ENCODE assay signal across 8 mouse cellular contexts in the genomic region with DNA sequence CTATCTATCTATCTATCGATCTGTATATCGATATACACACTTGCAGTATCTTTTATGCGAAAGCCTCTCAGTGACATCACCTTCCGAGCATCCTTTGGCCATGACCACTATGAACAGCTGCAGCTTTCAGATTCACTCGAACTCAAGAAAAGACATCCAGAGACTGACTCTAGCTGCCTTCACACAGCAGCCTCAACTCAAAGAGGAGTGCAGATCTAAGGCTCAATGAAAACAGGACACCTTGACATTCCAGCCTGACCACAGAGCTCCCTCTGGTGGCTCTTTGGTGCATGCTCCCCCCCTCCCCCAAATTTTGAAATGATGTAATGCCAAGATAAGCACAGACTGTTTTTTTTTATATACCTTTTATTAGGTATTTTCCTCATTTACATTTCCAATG.
A peak's percentile ranks its signal among the peaks of the same experiment; 100 is the strongest.
DNase-seq lines count a peak whose midpoint lies in the region; ATAC-seq and TF ChIP-seq lines count a peak whose summit lies in the region.

No protein-coding gene starts in this region.

- peak; percentile 70 for DNase-seq in forebrain, postnatal 0 days
- peak; percentile 34 for DNase-seq in midbrain, embryonic 10.5 days (ENCODE audit: low spot score)
- peak; percentile 76 for DNase-seq in brain, adult 2 months (ENCODE audit: low read depth, low spot score)
- DNase-seq in midbrain, postnatal 0 days (ENCODE audit: low spot score): peak; percentile 67
- DNase-seq in frontal cortex, postnatal 10 days (ENCODE audit: low spot score in 2 of 2): no peak

- no peak overlapping the region for H3K9ac ChIP-seq in forebrain, postnatal 0 days
- no peak overlapping the region for H3K9ac ChIP-seq in forebrain, embryonic 16.5 days (replicated peaks; ENCODE audit: low read depth, low read length)
- H3K9ac ChIP-seq in midbrain, embryonic 13.5 days (replicated peaks): no peak overlapping the region
- no peak overlapping the region for H3K9ac ChIP-seq in midbrain, postnatal 0 days (replicated peaks; ENCODE audit: low read length, poor library complexity, severe bottlenecking)
- H3K9ac ChIP-seq in heart, embryonic 11.5 days (ENCODE audit: low read depth, low read length): no peak overlapping the region

- H3K27ac ChIP-seq in forebrain, postnatal 0 days (ENCODE audit: low read depth, low read length): no peak overlapping the region
- H3K27ac ChIP-seq in forebrain, embryonic 16.5 days (ENCODE audit: low read length): no peak overlapping the region
- no peak overlapping the region for H3K27ac ChIP-seq in midbrain, embryonic 10.5 days (replicated peaks)
- H3K27ac ChIP-seq in midbrain, embryonic 13.5 days: no peak overlapping the region
- no peak overlapping the region for H3K27ac ChIP-seq in midbrain, postnatal 0 days (ENCODE audit: low read depth, low read length)
- H3K27ac ChIP-seq in heart, embryonic 11.5 days (ENCODE audit: low read depth, low read length): no peak overlapping the region

- no peak overlapping the region for H3K4me2 ChIP-seq in forebrain, postnatal 0 days (ENCODE audit: low read depth)
- H3K4me2 ChIP-seq in forebrain, embryonic 16.5 days (ENCODE audit: low read length): no peak overlapping the region
- H3K4me2 ChIP-seq in midbrain, embryonic 13.5 days (replicated peaks): no peak overlapping the region
- no peak overlapping the region for H3K4me2 ChIP-seq in midbrain, postnatal 0 days (ENCODE audit: low read depth, low read length, poor library complexity, severe bottlenecking)
- no peak overlapping the region for H3K4me2 ChIP-seq in heart, embryonic 11.5 days

- peak; percentile 79 for TF ChIP-seq CTCF in forebrain, postnatal 0 days (IDR thresholded peaks at IDR 0.05; ENCODE audit: low read depth)
- TF ChIP-seq CTCF in midbrain, postnatal 0 days (IDR thresholded peaks at IDR 0.05): peak; percentile 87

- no peak overlapping the region for H3K4me3 ChIP-seq in forebrain, postnatal 0 days (ENCODE audit: low read depth, low read length)
- no peak overlapping the region for H3K4me3 ChIP-seq in forebrain, embryonic 16.5 days (replicated peaks; ENCODE audit: low read length)
- H3K4me3 ChIP-seq in midbrain, embryonic 10.5 days: no peak overlapping the region
- H3K4me3 ChIP-seq in midbrain, embryonic 13.5 days (replicated peaks): no peak overlapping the region
- no peak overlapping the region for H3K4me3 ChIP-seq in midbrain, postnatal 0 days (ENCODE audit: low read depth, low read length)
- H3K4me3 ChIP-seq in heart, embryonic 11.5 days (ENCODE audit: low read depth, low read length): no peak overlapping the region

- H3K9me3 ChIP-seq in forebrain, postnatal 0 days (ENCODE audit: low read length): no peaks in the 10 kb centered on the region
- H3K9me3 ChIP-seq in forebrain, embryonic 16.5 days (ENCODE audit: control insufficient read depth, low read length): no peaks in the 10 kb centered on the region
- H3K9me3 ChIP-seq in midbrain, embryonic 10.5 days (replicated peaks): no peaks in the 10 kb centered on the region
- no peaks in the 10 kb centered on the region for H3K9me3 ChIP-seq in midbrain, embryonic 13.5 days
- H3K9me3 ChIP-seq in midbrain, postnatal 0 days (ENCODE audit: low read length): no peaks in the 10 kb centered on the region
- no peaks in the 10 kb centered on the region for H3K9me3 ChIP-seq in heart, embryonic 11.5 days (replicated peaks; ENCODE audit: control insufficient read depth, low read length)

- ATAC-seq in forebrain, postnatal 0 days: no peak
- no peak for ATAC-seq in forebrain, embryonic 16.5 days
- no peak for ATAC-seq in midbrain, embryonic 13.5 days
- no peak for ATAC-seq in midbrain, postnatal 0 days (ENCODE audit: low FRiP score)
- no peak for ATAC-seq in heart, embryonic 11.5 days (replicated peaks; ENCODE audit: insufficient number of reproducible peaks, low FRiP score, low TSS enrichment)

- no peaks in the 10 kb centered on the region for H3K36me3 ChIP-seq in forebrain, postnatal 0 days (ENCODE audit: insufficient read depth)
- H3K36me3 ChIP-seq in forebrain, embryonic 16.5 days (ENCODE audit: control insufficient read depth, insufficient read depth): no peaks in the 10 kb centered on the region
- H3K36me3 ChIP-seq in midbrain, embryonic 10.5 days: no peaks in the 10 kb centered on the region
- no peaks in the 10 kb centered on the region for H3K36me3 ChIP-seq in midbrain, embryonic 13.5 days
- no peaks in the 10 kb centered on the region for H3K36me3 ChIP-seq in midbrain, postnatal 0 days (ENCODE audit: insufficient read depth, low read length)
- no peaks in the 10 kb centered on the region for H3K36me3 ChIP-seq in heart, embryonic 11.5 days (ENCODE audit: control insufficient read depth, insufficient read depth, low read length)

- no peaks in the 10 kb centered on the region for H3K27me3 ChIP-seq in forebrain, postnatal 0 days (ENCODE audit: insufficient read depth, low read length)
- no peaks in the 10 kb centered on the region for H3K27me3 ChIP-seq in forebrain, embryonic 16.5 days (replicated peaks; ENCODE audit: control insufficient read depth, insufficient read depth, low read length)
- H3K27me3 ChIP-seq in midbrain, embryonic 10.5 days (ENCODE audit: low read depth, poor library complexity, severe bottlenecking): peaks cover 13% of the 10 kb centered on the region
- H3K27me3 ChIP-seq in midbrain, embryonic 13.5 days: no peaks in the 10 kb centered on the region
- no peaks in the 10 kb centered on the region for H3K27me3 ChIP-seq in midbrain, postnatal 0 days (ENCODE audit: insufficient read depth, low read length)
- H3K27me3 ChIP-seq in heart, embryonic 11.5 days (ENCODE audit: control insufficient read depth, insufficient read depth, low read length): no peaks in the 10 kb centered on the region

- 85% methylated on average over 5 of the region's 5 CpGs for WGBS in forebrain, postnatal 0 days
- 82% methylated on average over 5 of the region's 5 CpGs for WGBS in forebrain, embryonic 16.5 days
- WGBS in midbrain, embryonic 10.5 days: 87% methylated on average over 5 of the region's 5 CpGs
- WGBS in midbrain, embryonic 13.5 days: 82% methylated on average over 5 of the region's 5 CpGs
- WGBS in midbrain, postnatal 0 days: 85% methylated on average over 5 of the region's 5 CpGs
- WGBS in heart, embryonic 11.5 days (ENCODE audit: insufficient replicate concordance): 76% methylated on average over 5 of the region's 5 CpGs

- peaks cover 11% of the 10 kb centered on the region; the same call in 1 of the 2 replicates for H3K4me1 ChIP-seq in forebrain, postnatal 0 days (ENCODE audit: insufficient read depth)
- H3K4me1 ChIP-seq in forebrain, embryonic 16.5 days (replicated peaks; ENCODE audit: control insufficient read depth, insufficient read depth, low read length): peaks cover 9% of the 10 kb centered on the region
- H3K4me1 ChIP-seq in midbrain, embryonic 10.5 days: peaks cover 19% of the 10 kb centered on the region
- peaks cover 16% of the 10 kb centered on the region for H3K4me1 ChIP-seq in midbrain, embryonic 13.5 days (replicated peaks)
- peaks cover 8% of the 10 kb centered on the region; the same call in 1 of the 2 replicates for H3K4me1 ChIP-seq in midbrain, postnatal 0 days (ENCODE audit: insufficient read depth, low read length)
- H3K4me1 ChIP-seq in heart, embryonic 11.5 days (ENCODE audit: control insufficient read depth, insufficient read depth, low read length): 0 out of 2 replicates have a peak, but pooled peaks cover 2% of the 10 kb centered on the region

Comparison
In these comparisons a context has a peak if more than half of its experiments do, and no peak if none do; other contexts are left out.
1. DNase-seq: peak in forebrain, postnatal 0 days (single experiment), midbrain, embryonic 10.5 days (single experiment), brain, adult 2 months (single experiment) and midbrain, postnatal 0 days (single experiment); none in frontal cortex, postnatal 10 days (0 of 2).